Mouse (Mus musculus) limb, embryonic 10.5 days (tissue): ENCODE measurements around the gene Gcgr. TPM values are rescaled to one million over a fixed set of nuclear protein-coding genes. Genes with fewer than 3 reads are reported as not detected.
"Not testable (repeated sequence)": the region's sequence is repeated elsewhere in the genome, so short reads cannot be mapped to it uniquely, and the experiment has no call there.

ENCODE experiments used
- DNase-seq: peaks from one replicate; pipeline ENCODE4 v3.0.0-alpha.2; 2017; ENCODE audit warnings: low spot score
- H3K27ac ChIP-seq: fragments of 300-500 bp; sonication (generic); 2 replicates; pipeline ENCODE4 v1.5.1; 2016; ENCODE audit warnings: mild to moderate bottlenecking
- H3K27me3 ChIP-seq: fragments of 300-500 bp; sonication (generic); 2 replicates; pipeline ENCODE4 v1.6.1; 2016; ENCODE audit warnings: low read depth, mild to moderate bottlenecking; ENCODE audit not compliant: poor library complexity, severe bottlenecking
- H3K36me3 ChIP-seq: fragments of 300-500 bp; sonication (generic); 2 replicates; pipeline ENCODE4 v1.6.1; 2016; ENCODE audit warnings: mild to moderate bottlenecking, moderate library complexity
- H3K4me1 ChIP-seq: fragments of 300-500 bp; sonication (generic); 2 replicates; pipeline ENCODE4 v1.6.1; 2016
- H3K4me3 ChIP-seq: fragments of 300-500 bp; sonication (generic); 2 replicates; pipeline ENCODE4 v1.5.1; 2016; ENCODE audit warnings: mild to moderate bottlenecking, moderate library complexity
- H3K9me3 ChIP-seq: fragments of 300-500 bp; sonication (generic); replicated peaks from 2 replicates; pipeline ENCODE4 v1.6.1; 2016; ENCODE audit warnings: mild to moderate bottlenecking
- WGBS: fragments of 180-500 bp; shearing (Covaris S2); methylation state at CpG from one replicate; pipeline ENCODE4 v1.1.7; 2016; 5-methylcytosine and 5-hydroxymethylcytosine counted together
- polyA plus RNA-seq: library from polyadenylated mRNA; unstranded; fragments of >200 nt; fragmentation: Nextera tagmentation; extraction: Ambion mirVana; gene quantifications from 2 replicates; pipeline ENCODE4 v1.2.1, GENCODE M21; 2016

Gene Gcgr
- polyA plus RNA-seq, 1 experiment from 2014 or later: 1.1 TPM

DNA sequence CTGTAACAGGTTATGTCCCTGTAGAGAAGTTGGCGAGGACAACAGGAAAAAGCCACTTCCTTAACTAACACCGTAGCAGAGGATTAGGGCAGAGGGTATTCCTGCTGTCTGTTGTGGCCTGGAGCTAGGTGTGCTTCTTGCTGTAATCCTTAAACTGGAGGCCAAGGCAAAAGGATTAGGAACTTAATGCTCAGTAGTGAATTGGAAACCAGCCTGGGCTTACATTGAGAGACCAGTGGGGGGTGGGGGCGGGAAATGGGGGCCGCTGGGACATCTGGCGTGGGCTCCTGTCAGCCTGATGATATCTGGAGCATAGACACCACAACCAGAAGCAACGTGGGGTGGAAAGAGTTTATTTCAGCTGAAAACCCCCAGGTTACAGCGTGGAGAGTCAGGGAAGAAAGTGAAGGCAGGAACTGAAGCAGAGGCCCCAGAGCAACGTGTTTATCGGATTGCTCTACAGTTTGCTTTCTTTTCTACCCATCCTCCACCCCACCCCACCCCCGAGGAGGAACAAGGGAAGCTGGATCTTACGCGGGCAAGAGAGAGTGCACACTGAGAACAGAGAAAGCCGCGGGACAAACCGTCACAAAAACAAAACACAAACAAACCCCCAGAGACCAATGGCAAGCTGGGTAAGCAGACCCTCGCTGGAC is 20.0 kb upstream of the Gcgr start:
- Histone ChIP-seq H3K27ac (peak overlapping the region; percentile 75), H3K36me3 (no peaks in the 10 kb centered on the region), H3K4me3 (peak overlapping the region; percentile 36), H3K4me1 (peaks cover 23% of the 10 kb centered on the region), H3K9me3 (no peaks in the 10 kb centered on the region), H3K27me3 (0 out of 2 replicates have a peak, but pooled peaks cover 4% of the 10 kb centered on the region)
- 11% methylated on average over 16 of the region's 16 CpGs for WGBS
- no peak for DNase-seq

DNA sequence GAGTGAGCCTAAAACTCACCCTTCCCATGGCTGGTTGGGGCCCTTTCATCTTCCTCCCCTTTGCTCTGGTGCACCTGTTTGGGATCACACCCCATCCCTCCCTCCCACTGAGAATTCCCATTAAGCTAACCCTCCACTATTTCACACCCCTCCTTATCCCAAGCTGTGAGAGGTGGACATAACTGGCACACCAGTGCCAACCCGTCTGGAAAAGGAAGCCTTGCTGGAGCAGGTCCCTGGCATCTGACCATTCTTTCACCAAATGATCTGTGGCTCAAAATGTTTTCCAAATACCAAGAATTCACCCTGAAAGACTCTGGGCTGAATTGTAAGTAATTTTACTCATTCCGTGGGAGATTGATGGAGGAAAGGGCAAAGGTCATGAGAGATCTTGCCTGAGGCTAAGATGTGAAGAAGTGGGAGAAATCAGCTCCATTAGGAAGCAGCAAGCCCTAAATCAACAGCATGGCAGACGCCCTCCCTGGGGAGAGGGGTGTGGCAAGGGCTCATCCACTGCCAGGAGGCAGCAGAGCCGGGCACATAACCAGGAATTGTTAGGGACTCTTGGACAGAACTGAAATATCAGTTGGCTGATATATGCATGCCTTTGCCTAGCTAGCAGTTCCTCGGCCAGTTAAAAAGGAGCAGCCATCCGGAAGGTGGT is 17.6 kb upstream of the Gcgr start:
- no peak for DNase-seq
- no peaks in the 10 kb centered on the region for H3K9me3 ChIP-seq
- H3K4me3 ChIP-seq: no peak overlapping the region
- H3K36me3 ChIP-seq: no peaks in the 10 kb centered on the region
- peaks cover 31% of the 10 kb centered on the region for H3K4me1 ChIP-seq
- 0 out of 2 replicates have a peak, but pooled peaks cover 4% of the 10 kb centered on the region for H3K27me3 ChIP-seq
- no peak overlapping the region for H3K27ac ChIP-seq
- 32% methylated on average over 6 of the region's 6 CpGs for WGBS

DNA sequence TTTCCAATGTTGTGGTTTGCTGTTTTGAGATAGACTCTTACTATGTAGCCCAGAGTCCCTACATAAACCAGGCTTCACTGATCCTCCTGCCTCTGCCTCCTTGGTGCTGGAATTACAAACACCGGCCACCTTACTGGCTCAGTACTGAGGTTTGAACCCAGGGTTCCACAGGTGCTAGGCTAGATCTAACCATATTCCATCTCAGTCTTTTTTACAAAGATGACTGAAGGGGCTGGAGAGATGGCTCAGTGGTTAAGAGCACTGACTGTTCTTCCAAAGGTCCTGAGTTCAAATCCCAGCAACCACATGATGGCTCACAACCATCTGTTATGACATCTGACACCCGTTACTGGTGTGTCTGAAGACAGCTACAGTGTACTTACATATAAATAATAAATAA is 16.2 kb upstream of the Gcgr start:
- H3K4me1 ChIP-seq: peaks cover 31% of the 10 kb centered on the region
- not testable (repeated sequence) for H3K36me3 ChIP-seq, H3K4me3 ChIP-seq, DNase-seq, H3K9me3 ChIP-seq, H3K27me3 ChIP-seq, H3K27ac ChIP-seq
- 85% methylated on average over 2 of the region's 2 CpGs for WGBS

DNA sequence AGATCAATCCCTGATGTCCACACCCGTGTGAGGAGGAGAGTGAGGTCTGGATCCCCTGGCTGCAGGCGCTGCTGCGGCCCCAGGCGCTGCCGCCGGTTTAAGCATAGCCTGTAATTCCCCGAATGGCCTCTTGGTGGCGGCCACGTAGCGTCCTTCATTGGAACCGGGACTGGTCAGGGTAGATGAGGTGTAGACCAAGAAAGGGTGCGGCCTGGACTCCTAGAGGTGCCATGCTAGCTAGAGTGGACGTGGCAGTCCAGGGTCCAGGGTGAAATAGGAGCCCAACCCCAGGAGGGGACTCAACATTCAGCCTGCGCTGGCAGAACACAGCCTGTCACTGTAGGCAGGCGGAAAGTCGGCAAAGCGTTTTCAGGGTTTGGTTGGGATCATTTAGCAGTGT is 14.9 kb upstream of the Gcgr start:
- no peaks in the 10 kb centered on the region for H3K9me3 ChIP-seq
- peak overlapping the region; percentile 50; the same call in 1 of the 2 replicates for H3K27ac ChIP-seq
- 20% methylated on average over 17 of the region's 17 CpGs for WGBS
- H3K36me3 ChIP-seq: no peaks in the 10 kb centered on the region
- peak; percentile 91 for DNase-seq
- H3K4me3 ChIP-seq: peak overlapping the region; percentile 16; the same call in 1 of the 2 replicates
- H3K4me1 ChIP-seq: peaks cover 36% of the 10 kb centered on the region
- H3K27me3 ChIP-seq: no peaks in the 10 kb centered on the region

DNA sequence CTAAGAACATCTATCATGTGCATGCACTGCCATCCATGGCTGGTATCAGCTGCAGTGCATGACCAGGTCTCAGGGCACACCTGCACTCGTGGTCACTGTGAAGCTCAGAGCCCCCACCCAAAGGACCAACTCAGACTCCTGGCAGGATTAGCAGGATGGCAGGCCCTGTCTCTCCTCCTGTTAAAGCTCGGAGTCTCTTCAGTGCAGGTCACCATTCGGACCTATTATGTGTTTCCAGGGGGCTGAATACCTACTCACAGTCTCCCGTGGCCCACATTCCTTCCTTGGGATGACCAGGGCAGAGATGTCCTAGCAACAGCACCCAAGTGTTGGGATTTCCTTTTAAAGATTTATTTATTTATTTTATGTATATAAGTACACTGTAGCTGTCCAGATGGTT is 13.4 kb upstream of the Gcgr start:
- 86% methylated on average over 4 of the region's 4 CpGs for WGBS
- Histone ChIP-seq H3K4me1 (peaks cover 34% of the 10 kb centered on the region), H3K27me3 (no peaks in the 10 kb centered on the region), H3K9me3 (no peaks in the 10 kb centered on the region), H3K36me3 (no peaks in the 10 kb centered on the region), H3K4me3 (no peak overlapping the region), H3K27ac (no peak overlapping the region)
- DNase-seq: no peak

DNA sequence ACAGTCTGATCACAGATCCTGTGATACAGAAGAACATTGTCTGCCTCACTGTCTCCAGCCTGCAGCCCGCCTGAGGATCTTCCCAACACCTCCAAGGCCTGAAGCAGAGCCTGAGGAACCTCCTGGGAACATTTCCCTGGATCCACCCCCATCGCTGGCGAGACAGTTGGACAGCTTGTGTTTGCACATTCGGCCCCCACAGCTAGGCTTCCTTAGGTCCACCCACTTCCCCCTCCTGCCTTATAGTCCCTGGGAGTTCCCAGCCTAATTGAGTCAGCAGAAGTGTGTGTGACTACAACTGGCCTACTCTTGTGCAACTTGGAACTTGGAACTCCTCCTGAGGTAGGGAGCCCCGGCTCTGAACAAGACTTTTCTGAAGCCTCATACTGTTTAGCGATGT is 12.5 kb upstream of the Gcgr start:
- Histone ChIP-seq H3K36me3 (no peaks in the 10 kb centered on the region), H3K4me1 (peaks cover 28% of the 10 kb centered on the region), H3K27ac (no peak overlapping the region), H3K9me3 (no peaks in the 10 kb centered on the region), H3K27me3 (no peaks in the 10 kb centered on the region), H3K4me3 (no peak overlapping the region)
- 77% methylated on average over 6 of the region's 6 CpGs for WGBS
- DNase-seq: no peak

DNA sequence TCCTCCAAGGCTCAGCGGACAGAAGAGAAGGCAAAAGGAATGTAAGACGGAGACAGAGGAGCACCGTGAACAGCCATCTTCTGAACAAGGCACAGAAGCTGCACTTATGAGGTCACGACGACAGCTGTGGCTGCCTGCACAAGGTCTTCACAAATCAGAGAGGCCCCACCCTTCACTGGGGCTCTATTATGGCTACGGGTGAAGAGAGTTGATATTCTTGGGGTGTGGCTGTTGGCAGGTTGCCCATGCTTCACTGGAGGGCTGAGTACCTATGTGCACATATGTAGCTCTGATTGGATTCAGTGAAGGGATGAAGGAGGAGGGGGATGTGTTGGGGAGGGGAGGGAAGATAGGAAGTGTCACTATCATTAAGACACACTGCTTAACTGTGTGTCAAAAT is 11.9 kb upstream of the Gcgr start:
- Histone ChIP-seq H3K27ac (no peak overlapping the region), H3K9me3 (no peaks in the 10 kb centered on the region), H3K27me3 (no peaks in the 10 kb centered on the region), H3K4me1 (peaks cover 26% of the 10 kb centered on the region), H3K4me3 (no peak overlapping the region), H3K36me3 (no peaks in the 10 kb centered on the region)
- WGBS: 82% methylated on average over 6 of the region's 6 CpGs
- DNase-seq: no peak

DNA sequence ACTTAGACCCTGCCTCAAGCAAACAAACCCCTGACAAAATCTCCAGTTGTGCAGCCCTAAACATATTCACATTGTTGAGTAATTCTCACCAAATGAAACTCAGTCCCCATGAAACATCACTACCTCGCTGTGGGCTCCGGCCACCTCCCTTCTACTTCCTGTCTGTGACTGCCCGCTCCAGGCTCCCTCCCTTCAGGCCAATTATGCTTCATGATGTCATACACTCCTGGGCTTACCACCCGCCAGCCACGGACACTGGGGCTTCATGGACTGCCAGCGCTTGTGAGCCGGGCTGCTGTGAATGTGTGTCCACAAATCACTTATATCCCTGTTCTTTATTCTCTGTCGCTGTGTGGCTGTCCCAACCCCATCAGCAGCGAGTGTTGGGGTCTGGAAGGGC is 10.8 kb upstream of the Gcgr start:
- 52% methylated on average over 9 of the region's 9 CpGs for WGBS
- peaks cover 26% of the 10 kb centered on the region for H3K4me1 ChIP-seq
- H3K4me3 ChIP-seq: peak overlapping the region; percentile 16; the same call in 1 of the 2 replicates
- H3K9me3 ChIP-seq: no peaks in the 10 kb centered on the region
- no peaks in the 10 kb centered on the region for H3K36me3 ChIP-seq
- no peak for DNase-seq
- H3K27me3 ChIP-seq: no peaks in the 10 kb centered on the region
- peak overlapping the region; percentile 66; the same call in 1 of the 2 replicates for H3K27ac ChIP-seq

DNA sequence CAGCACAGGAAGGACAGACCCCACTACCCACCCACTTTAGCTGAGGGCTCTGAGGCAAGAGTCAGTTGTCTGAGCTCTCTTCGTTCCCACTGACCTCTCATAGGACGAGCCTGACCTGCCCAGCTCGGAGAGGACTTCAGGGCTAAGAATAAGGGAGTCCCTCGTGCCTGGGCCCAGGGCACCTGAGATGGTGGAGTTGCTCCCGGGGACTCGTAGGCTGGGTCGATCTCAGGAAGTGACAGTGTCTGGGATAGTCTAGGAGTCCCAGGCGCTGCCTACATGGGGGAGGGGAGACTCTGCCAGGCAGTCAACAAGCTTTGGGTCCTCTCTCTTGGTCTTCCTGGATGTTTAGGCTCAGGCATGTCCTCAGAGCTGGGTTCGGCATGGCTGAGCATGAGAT is 10.0 kb upstream of the Gcgr start:
- no peak overlapping the region for H3K4me3 ChIP-seq
- peaks cover 24% of the 10 kb centered on the region for H3K4me1 ChIP-seq
- H3K27me3 ChIP-seq: no peaks in the 10 kb centered on the region
- no peak for DNase-seq
- H3K36me3 ChIP-seq: no peaks in the 10 kb centered on the region
- peak overlapping the region; percentile 66; the same call in 1 of the 2 replicates for H3K27ac ChIP-seq
- no peaks in the 10 kb centered on the region for H3K9me3 ChIP-seq
- WGBS: 78% methylated on average over 9 of the region's 9 CpGs

DNA sequence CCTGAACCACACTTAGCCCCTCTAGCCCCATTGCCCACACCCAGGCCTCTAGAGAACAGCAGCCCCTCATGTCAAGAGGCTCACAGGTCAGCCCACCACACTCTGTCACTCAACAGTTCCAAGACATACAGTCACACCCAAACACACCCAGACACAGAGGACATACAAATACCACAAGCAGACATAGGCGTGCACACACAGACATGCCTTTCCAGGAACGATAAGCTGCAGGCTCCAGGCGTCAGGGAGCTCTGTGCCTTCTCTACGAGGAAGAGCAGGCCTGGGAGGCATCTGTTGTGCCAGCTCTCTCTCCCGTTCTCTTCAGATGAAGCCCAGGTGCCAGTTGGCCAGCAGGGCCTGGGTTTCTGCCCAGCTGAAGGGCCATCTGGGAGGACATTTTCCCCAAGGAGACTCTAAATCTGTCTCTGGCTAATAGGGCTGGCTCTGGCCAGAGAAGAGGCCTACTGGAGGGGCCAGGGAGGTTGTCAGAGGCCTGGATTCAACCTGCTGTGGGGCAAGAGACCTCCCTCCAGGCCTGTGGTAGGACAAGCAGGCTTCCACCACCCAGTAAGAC is 9.4 kb upstream of the Gcgr start:
- 82% methylated on average over 5 of the region's 5 CpGs for WGBS
- H3K27me3 ChIP-seq: no peaks in the 10 kb centered on the region

DNA sequence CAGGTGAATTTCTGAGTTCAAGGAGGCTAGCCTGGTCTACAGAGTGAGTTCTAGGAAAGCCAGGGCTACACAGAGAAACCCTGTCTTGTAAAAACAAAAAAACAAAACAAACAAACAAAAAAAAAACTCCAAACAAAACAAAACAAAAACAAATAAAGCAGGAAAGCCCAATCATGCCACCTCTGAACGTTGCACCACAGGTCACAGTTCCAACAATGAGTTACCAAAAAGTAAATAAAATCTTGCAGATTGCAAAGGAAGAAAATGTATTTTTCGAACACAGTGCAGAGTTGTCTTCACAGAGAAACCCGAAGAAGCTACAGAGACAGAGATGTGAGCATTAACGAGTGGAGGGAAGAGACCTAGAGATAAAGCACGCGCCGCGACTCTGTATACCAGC is 7.9 kb upstream of the Gcgr start:
- no peak for DNase-seq
- no peak overlapping the region for H3K27ac ChIP-seq
- WGBS: 87% methylated on average over 8 of the region's 8 CpGs
- H3K9me3 ChIP-seq: no peaks in the 10 kb centered on the region
- no peaks in the 10 kb centered on the region for H3K36me3 ChIP-seq
- H3K27me3 ChIP-seq: peaks cover 4% of the 10 kb centered on the region
- peaks cover 15% of the 10 kb centered on the region for H3K4me1 ChIP-seq
- H3K4me3 ChIP-seq: no peak overlapping the region

More for the DNA sequence above, 9.4 kb upstream of the Gcgr start:
- DNase-seq: no peak
- Histone ChIP-seq H3K27ac (peak overlapping the region; percentile 66; the same call in 1 of the 2 replicates), H3K4me1 (peaks cover 19% of the 10 kb centered on the region), H3K9me3 (no peaks in the 10 kb centered on the region), H3K4me3 (no peak overlapping the region), H3K36me3 (no peaks in the 10 kb centered on the region)

DNA sequence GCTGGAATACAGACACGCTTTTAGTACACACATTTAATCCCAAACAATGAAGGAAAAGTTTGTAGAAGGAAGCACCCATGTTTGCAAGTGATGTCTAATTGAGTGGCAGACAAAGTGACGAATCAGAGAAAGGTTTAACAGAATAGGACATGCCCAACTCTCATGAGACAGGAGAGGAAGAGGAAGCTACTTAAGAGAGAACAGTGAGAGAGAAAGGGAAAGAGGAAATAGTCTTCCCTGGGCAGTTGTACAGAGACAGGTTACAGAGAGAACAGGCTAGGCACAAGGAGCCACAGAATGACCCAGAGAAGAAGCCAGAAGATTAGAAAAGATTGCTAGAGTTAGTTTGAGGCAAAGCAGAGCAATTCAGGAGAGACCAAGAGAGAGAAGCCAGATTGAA is 4.5 kb upstream of the Gcgr start:
- Histone ChIP-seq H3K27ac (no peak overlapping the region), H3K4me1 (peaks cover 10% of the 10 kb centered on the region), H3K36me3 (no peaks in the 10 kb centered on the region), H3K27me3 (peaks cover 38% of the 10 kb centered on the region), H3K4me3 (no peak overlapping the region), H3K9me3 (no peaks in the 10 kb centered on the region)
- DNase-seq: no peak
- whole genome bisulfite sequencing: 83% methylated on average over 2 of the region's 2 CpGs

DNA sequence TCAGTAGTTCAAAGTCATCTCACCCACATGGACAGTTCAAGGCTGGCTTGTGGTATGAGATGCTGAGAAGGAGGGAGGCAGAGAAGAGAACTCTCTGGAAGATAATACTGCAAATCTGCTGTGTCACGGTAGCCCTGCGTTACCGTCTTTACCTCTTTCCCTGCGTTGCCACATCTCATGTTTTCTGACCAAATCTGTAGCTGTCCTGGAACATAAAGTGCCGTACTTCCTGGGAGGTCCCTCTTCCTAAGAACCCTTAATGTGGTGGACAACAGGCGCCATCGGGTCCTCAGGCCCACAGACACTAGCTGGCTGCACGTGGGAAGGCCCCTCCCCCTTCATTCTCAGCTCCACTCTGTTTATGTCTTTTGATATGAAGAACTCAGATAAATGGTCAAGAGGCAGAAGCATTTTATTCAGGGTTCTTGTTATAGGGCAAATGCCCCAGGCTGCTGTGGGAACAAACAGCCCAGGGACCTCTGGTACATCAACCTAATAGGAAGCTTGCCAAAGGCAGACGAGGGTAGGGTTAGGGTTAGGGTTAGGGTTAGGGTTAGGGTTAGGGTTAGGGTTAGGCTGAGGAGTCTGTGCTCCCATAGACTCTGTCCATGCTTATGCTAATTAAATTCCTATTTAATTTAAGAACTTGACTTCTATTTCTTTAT is 2.7 kb upstream of the Gcgr start:
- Histone ChIP-seq H3K4me1 (peaks cover 18% of the 10 kb centered on the region), H3K27ac (no peak overlapping the region), H3K9me3 (no peaks in the 10 kb centered on the region), H3K27me3 (peaks cover 56% of the 10 kb centered on the region), H3K4me3 (no peak overlapping the region), H3K36me3 (no peaks in the 10 kb centered on the region)
- 83% methylated on average over 9 of the region's 9 CpGs for WGBS
- no peak for DNase-seq
